Mouse (Mus musculus) testis, adult 2 months (tissue): Measurements from ENCODE around the gene Rell1. TPM values are rescaled to one million over a fixed set of nuclear protein-coding genes. Genes with fewer than 3 reads are reported as not detected.
A peak's percentile ranks its signal among the peaks of the same experiment; 100 is the strongest.

Experiments used
- H3K27ac ChIP-seq: fragments of 200-500 bp; 2 replicates; pipeline ENCODE4 v1.5.1; 2012; ENCODE audit warnings: low read depth, low read length; ENCODE audit not compliant: control insufficient read depth, insufficient read depth
- H3K27me3 ChIP-seq: fragments of 200-500 bp; 2 replicates; pipeline ENCODE4 v1.6.1; 2012; ENCODE audit warnings: mild to moderate bottlenecking, low read length, moderate library complexity; ENCODE audit not compliant: control insufficient read depth, insufficient read depth
- H3K36me3 ChIP-seq: fragments of 200-500 bp; 2 replicates; pipeline ENCODE4 v1.6.1; 2012; ENCODE audit warnings: mild to moderate bottlenecking, low read length; ENCODE audit not compliant: control insufficient read depth, insufficient read depth
- H3K4me1 ChIP-seq: fragments of 200-500 bp; 2 replicates; pipeline ENCODE4 v1.6.1; 2012; ENCODE audit warnings: low read length; ENCODE audit not compliant: control insufficient read depth, insufficient read depth
- H3K4me3 ChIP-seq: fragments of 200-500 bp; 2 replicates; pipeline ENCODE4 v1.5.1; 2012; ENCODE audit warnings: low read depth, mild to moderate bottlenecking, low read length, moderate library complexity, mixed read lengths; ENCODE audit not compliant: control insufficient read depth
- CTCF ChIP-seq: fragments of 200-500 bp; IDR thresholded peaks from 2 replicates; pipeline ENCODE4 v1.5.1; 2012; ENCODE audit warnings: low read depth, mild to moderate bottlenecking, inconsistent platforms, low read length, moderate library complexity; ENCODE audit not compliant: control insufficient read depth, insufficient read depth, insufficient replicate concordance
- POLR2A ChIP-seq: fragments of 200-500 bp; IDR thresholded peaks from 2 replicates; pipeline ENCODE4 v1.6.1; 2012; ENCODE audit warnings: low read depth, mild to moderate bottlenecking, inconsistent platforms, low read length, moderate library complexity; ENCODE audit not compliant: control insufficient read depth
- polyA plus RNA-seq: library from polyadenylated mRNA; depleted of rRNA; stranded (reverse); fragments of >200 nt; gene quantifications from 2 replicates; pipeline ENCODE4 v1.2.3, GENCODE M21; 2012; rRNA removed

Rell1 gene
- polyA plus RNA-seq, 1 experiment = 0.54 TPM

- Histone ChIP-seq H3K4me1 (peaks cover 3% of the 10 kb centered on the region), H3K27ac (no peak overlapping the region), H3K36me3 (no peaks in the 10 kb centered on the region), H3K27me3 (no peaks in the 10 kb centered on the region), H3K4me3 (peak overlapping the region; percentile 6; the same call in 1 of the 2 replicates)
- TF ChIP-seq CTCF (no peak), POLR2A (no peak)
These were observed 96.3 kb downstream of the Rell1 start for GRCm38 (mm10) chr5:63872176-63872932.

GRCm38 (mm10) chr5:63867421-63867820 is 101.3 kb downstream of the Rell1 start:
- no peak overlapping the region for H3K27ac ChIP-seq
- H3K36me3 ChIP-seq = no peaks in the 10 kb centered on the region
- TF ChIP-seq CTCF (no peak), POLR2A (no peak)
- H3K4me3 ChIP-seq = no peak overlapping the region
- H3K27me3 ChIP-seq = no peaks in the 10 kb centered on the region
- no peaks in the 10 kb centered on the region; the same call in none of the 2 replicates for H3K4me1 ChIP-seq

- H3K27me3 ChIP-seq = no peaks in the 10 kb centered on the region
- peaks cover 5% of the 10 kb centered on the region for H3K4me1 ChIP-seq
- TF ChIP-seq CTCF (no peak), POLR2A (no peak)
- H3K36me3 ChIP-seq = no peaks in the 10 kb centered on the region
- H3K27ac ChIP-seq = no peak overlapping the region
- no peak overlapping the region for H3K4me3 ChIP-seq
These were observed 109.8 kb downstream of the Rell1 start for GRCm38 (mm10) chr5:63858901-63859300.

Other genes starting within 250 kb of the Rell1 start
- 0.06 TPM in 1 of 2 replicates, not detected in the other for gene 0610040J01Rik, start 156.5 kb downstream of the Rell1 start, polyA plus RNA-seq
- gene Pgm2, start 124.1 kb upstream of the Rell1 start, polyA plus RNA-seq = 0.43 and 0.64 TPM in 2 replicates
- gene Tbc1d1, start 187.4 kb upstream of the Rell1 start, polyA plus RNA-seq = 37.8 and 40.7 TPM in 2 replicates